Mouse (Mus musculus) layer of hippocampus, postnatal 10 days (tissue): ENCODE measurements around the gene Mapkbp1. TPM values are rescaled to one million over a fixed set of nuclear protein-coding genes. Genes with fewer than 3 reads are reported as not detected.

Source experiments
- DNase-seq, 2 experiments: peaks; one replicate each; pipeline ENCODE4 v3.0.0; 2021; ENCODE audit warnings: low spot score in 2 of 2
- microRNA-seq, 2 experiments: library from miRNA; unstranded; fragments of <30 nt; microRNA quantifications; one replicate each; pipeline ENCODE4 v1.2.0; 2021
- total RNA-seq, 2 experiments: library from RNA; stranded (reverse); gene quantifications; 2 replicates each; pipeline ENCODE4 v1.2.3; 2021

Gene Mapkbp1
- total RNA-seq, 2 experiments from 2014 or later = 62.7 to 69.3 TPM

- DNase-seq = peak in 1 of 2 experiments; percentile 41
Measured at GRCm38 (mm10) chr2:120049632-120050274, 77.3 kb downstream of the Mapkbp1 start.

- DNase-seq = no peak
Measured at GRCm38 (mm10) chr2:120051405-120051804, 78.9 kb downstream of the Mapkbp1 start.

- no peak for DNase-seq
Measured at GRCm38 (mm10) chr2:120054771-120055552, 82.5 kb downstream of the Mapkbp1 start.

GRCm38 (mm10) chr2:120055923-120056322 lies 83.4 kb downstream of the Mapkbp1 start:
- DNase-seq = no peak

DNA sequence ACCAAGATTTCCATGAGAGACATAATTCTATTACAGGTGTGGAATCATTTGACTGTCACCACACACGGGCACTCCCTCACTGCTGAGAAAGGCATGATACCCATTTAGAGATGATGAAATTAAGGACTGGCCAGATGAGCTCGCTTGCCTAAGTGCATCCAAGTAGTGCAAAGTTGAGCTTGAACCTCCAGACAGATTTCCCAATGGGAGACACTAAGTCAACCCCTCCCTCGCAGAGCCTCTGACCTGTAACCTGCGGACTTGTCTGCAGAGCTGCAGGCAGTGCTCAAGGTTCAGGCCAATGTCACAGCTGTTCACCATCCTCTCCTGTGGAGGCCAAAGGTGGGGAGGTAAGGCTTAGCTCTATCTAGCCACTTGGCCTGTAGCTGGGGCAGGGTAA lies 86.3 kb downstream of the Mapkbp1 start:
- DNase-seq = no peak

DNA sequence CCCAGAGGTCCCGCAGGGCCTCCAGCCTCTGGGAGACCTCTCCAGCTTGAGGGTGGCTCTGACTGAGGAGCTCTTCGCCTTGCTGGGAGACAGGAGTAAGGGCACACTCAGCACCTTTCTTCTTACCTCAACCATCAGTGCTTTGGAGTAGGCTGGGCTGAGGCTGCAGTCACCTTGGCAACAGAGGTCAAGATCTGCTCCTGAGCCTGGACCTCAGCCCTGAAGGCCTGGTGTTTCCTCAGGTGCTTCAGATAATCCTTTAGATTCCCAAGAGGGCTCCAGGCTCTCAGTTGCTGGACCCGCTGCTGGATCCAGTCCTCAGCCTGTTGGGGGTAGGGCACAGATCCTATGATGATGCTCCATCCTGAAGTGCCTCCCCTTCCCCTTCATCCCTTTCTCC lies 87.0 kb downstream of the Mapkbp1 start:
- DNase-seq = no peak

GRCm38 (mm10) chr2:120060190-120060589 lies 87.7 kb downstream of the Mapkbp1 start:
- DNase-seq = no peak

- no peak for DNase-seq
Measured at GRCm38 (mm10) chr2:120060651-120061050, 88.2 kb downstream of the Mapkbp1 start.

DNA sequence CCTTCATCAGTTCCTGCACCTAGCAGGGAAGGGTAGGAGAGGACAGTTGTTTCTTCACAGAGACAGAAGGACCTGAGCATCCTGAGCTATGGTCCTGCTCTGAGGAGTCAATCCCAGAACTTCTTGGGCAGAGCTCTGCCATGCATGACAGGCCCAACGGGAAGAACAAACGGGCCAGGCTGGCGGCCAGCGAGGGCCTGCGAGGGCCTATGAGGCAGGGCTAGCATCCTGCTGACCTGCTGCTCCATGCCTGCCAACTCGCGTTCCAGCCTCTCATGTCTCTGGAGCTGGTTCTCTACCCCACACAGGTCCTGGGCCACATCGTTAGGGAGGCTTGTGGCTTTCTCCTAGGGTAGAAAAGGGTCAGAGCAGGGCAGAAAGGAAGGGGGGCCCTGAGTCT lies 89.7 kb downstream of the Mapkbp1 start:
- no peak for DNase-seq

GRCm38 (mm10) chr2:120064639-120065038 lies 92.1 kb downstream of the Mapkbp1 start:
- no peak for DNase-seq

- no peak for DNase-seq
Measured at GRCm38 (mm10) chr2:120065243-120065642, 92.7 kb downstream of the Mapkbp1 start.

DNA sequence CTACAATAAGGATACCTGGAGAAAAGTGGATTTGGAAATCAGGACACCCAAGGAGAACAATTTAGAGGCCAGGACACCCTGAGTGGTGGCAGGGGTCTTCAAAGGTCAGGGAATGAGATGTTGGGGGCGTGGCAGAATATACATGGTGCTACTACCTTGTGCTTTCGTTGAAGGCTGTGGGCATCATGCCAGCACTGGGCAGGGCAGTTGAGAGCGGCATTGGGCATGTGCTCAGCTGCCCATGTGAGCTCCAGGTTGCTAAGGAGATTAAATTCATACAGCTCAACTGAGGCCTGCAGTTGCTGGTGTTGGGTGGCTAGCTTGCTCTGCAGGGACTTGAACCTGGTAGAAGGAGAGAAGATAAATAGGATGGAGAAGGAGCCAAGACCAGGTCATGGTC lies 93.7 kb downstream of the Mapkbp1 start:
- no peak for DNase-seq

DNA sequence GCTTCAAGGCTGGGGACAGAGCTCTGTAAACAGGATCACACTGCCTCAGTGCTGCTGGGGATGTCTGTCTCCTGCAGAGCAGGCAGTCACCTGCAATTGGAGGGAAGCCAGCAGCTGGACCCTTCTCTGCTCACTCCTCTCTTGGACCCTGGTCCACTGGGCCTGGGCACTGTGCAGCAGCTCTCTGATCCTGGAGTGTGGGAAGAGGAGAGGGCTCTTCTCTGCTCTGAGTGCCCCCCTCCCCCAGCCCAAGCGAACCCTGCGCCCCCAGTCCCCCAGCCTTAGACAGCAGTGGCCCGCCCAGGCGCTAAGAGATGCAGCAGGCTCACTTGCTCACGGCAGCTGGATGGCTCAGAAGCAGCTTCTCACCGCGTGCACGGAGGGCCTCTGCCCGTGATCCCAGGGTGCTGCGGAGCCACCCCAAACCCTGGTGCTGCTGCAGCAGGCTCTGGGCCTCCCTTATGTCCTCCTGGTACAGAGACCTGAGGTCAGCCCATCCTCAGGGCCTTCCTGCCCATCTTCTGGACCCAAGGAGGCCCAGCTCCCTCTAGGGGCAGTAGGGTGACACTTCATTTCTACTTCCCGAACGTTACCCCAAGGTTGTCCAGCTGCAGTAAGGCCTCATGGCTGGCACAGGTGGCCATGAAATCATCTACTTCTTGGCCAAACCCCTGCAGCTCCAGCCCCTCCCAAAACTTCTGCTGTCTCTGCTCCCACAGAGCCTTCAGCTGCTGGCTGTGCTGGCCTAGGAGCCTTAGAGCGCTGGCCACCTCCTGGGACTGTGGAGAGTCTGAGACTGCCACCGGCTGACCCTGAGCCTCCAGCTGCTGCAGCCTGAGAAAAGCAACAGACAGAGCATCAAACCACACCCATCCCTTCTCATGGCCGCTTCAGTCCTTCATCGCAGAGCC lies 96.3 kb downstream of the Mapkbp1 start:
- DNase-seq = peak; percentile 35 to 55

DNA sequence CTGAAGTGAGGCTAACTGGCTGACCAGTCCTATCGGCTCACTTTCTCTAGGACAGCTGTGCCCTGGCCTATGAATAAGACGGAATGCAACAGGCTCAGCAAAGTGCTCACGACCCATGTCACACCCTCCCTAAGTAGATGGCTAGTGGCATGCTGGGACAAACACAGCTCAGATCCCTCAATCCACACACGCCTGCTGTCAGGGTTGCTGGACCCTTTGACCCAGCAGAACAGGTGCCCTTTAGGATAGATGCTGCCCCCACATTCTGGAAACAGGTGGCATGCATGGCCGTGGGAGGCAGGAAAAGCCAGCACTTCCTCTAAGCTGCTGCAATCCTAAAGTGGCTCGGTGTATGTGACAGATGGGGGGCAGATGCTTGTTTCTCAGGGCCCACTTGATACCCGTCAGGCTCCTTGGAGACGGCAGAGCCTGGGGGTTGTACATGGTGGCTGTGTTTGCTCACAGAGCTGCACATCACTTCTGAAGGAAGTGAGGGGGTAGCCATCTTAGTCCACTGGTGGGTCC lies 97.0 kb downstream of the Mapkbp1 start:
- DNase-seq = peak; percentile 36 to 50

GRCm38 (mm10) chr2:120074096-120074495 lies 101.6 kb downstream of the Mapkbp1 start:
- DNase-seq = no peak

DNA sequence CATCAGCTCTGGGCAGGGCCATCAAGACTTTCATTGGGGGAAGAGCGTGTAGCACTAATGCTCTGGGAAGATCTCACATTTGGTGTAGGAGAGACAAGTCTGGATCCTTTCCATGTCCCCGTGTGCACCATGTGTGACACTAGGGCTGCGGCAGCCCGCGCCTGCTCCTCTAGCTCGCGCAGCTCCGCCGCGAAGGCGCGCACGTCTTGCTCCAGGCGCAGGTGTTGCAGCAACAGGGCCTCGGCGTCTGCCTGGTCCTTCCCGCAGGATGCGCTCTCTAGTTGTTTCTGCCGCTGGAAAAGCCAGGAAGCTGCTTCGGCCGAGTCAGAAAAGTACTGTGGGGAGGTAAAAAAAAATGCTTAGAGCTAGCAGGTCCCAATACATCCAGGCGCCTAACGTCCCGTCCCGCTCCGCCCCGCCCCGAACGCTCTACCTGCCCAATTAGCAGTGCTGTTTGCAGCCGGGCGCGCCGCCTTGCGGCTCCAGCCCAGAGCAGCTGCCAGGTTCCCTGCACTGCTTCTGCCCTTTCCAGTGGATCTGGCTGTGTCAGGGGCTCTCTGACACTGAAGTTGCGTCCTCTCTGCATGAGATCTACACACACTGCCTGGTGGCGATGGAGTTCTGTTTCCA lies 103.7 kb downstream of the Mapkbp1 start:
- DNase-seq = no peak

Small RNA genes within 50 kb of the gene (microRNA-seq; reads per million reads assigned to microRNA genes)
- 0.22 to 0.39 reads per million in 2 experiments for gene Mir7665

Other genes with a start within 250 kb of the Mapkbp1 start
- gene Itpka, start 230.4 kb upstream of the Mapkbp1 start, total RNA-seq = 100 to 1,000 TPM; 115 to 124 TPM
- gene Ltk, start 212.3 kb upstream of the Mapkbp1 start, total RNA-seq = 1 to 10 TPM; 3.6 to 4.8 TPM
- 10 to 100 TPM; 16.4 to 16.7 TPM for gene Rpap1, start 185.2 kb upstream of the Mapkbp1 start, total RNA-seq
- gene Tyro3, start 175.0 kb upstream of the Mapkbp1 start, total RNA-seq = 10 to 100 TPM; 48.6 to 64.7 TPM
- 10 to 100 TPM; 64.3 to 66.3 TPM for gene Mga, start 75.5 kb upstream of the Mapkbp1 start, total RNA-seq
- 1 to 10 TPM; 6.7 to 9.5 TPM for gene Jmjd7, start 54.8 kb downstream of the Mapkbp1 start, total RNA-seq
- 1 to 10 TPM; 2.2 to 3.1 TPM for gene Gm28042, start 54.8 kb downstream of the Mapkbp1 start, total RNA-seq
- 1 to 10 TPM; 4.4 to 5.1 TPM for gene Pla2g4b, start 60.7 kb downstream of the Mapkbp1 start, total RNA-seq
- gene Ehd4, start 181.9 kb downstream of the Mapkbp1 start, total RNA-seq = 1 to 10 TPM; 7.5 to 8.3 TPM